Mouse (Mus musculus) common myeloid progenitor, adult 5-6 weeks (primary cell): ENCODE data around the gene Slc25a26. TPM values are rescaled to one million over a fixed set of nuclear protein-coding genes. Genes with fewer than 3 reads are reported as not detected.
"Not testable (repeated sequence)": the region's sequence is repeated elsewhere in the genome, so short reads cannot be mapped to it uniquely, and the experiment has no call there.

ENCODE experiments used
- ATAC-seq: replicated peaks from 2 replicates; pipeline ENCODE4 v1.8.0; 2016; ENCODE audit warnings: low read depth, mild to moderate bottlenecking, moderate TSS enrichment, inconsistent platforms; ENCODE audit not compliant: poor library complexity, severe bottlenecking
- total RNA-seq: library from RNA; stranded (forward); fragments of 200-1000, 187-1606 nt; gene quantifications from 2 replicates; pipeline ENCODE4 v1.2.3, GENCODE M21; 2017

The Slc25a26 gene
- total RNA-seq, 1 experiment from 2014 or later = 6.6 TPM

DNA sequence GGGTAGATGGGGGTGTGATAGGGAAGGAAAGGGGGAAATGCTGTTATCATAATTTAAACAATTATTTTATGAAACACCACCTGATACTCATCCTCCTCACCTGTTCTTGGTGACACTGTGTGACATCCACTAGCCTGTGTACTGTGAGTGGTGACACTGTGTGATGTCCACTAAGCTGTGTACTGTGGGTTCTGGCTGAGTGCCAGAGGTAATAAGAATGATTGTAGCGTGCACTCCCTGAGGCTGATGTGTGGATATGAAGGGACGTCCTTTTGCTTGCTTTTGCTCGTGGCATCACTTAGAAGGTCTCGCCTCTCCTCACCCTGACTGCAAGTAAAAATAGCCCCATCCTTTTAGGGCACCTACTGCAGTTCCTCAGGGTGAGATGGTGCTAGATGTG lies 47.1 kb downstream of the Slc25a26 start:
- no peak for ATAC-seq

DNA sequence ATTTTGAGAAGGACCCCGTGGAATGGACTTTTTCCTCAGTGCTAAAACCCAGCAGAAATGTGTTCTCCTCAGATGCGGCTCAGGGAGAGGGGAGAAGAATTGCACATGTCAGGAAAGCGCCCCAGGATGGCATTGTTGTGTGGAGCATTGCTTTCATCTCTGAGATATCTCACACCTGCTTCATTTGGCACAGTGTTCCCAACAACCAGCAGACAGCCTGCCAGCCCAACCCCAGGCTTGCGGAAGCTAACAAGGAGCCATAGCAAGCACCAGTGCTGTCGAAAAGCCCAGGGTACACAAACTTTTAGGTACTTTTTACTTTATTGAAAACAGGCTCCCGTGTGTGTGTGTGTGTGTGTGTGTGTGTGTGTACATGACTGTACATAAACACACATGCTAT lies 50.2 kb downstream of the Slc25a26 start:
- no peak for ATAC-seq

DNA sequence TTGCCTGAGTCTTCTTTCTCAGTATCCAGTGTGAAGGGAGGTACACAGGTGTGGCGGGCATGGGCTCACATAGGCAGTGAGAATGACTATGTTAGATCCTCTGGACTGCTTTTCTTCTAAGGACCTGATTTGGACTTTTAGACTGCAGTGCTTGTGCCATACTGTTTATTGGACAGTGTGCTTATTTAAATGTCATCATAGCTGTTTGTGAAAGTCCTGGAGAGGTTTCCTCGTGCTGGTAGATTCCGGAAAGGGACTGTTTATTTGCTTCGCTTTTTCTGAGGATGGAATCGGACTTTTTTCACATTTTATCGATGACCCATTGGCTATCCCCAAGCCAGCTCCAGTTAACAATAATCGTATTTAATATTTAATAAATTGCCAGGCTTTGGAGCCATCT lies 50.7 kb downstream of the Slc25a26 start:
- no peak for ATAC-seq

DNA sequence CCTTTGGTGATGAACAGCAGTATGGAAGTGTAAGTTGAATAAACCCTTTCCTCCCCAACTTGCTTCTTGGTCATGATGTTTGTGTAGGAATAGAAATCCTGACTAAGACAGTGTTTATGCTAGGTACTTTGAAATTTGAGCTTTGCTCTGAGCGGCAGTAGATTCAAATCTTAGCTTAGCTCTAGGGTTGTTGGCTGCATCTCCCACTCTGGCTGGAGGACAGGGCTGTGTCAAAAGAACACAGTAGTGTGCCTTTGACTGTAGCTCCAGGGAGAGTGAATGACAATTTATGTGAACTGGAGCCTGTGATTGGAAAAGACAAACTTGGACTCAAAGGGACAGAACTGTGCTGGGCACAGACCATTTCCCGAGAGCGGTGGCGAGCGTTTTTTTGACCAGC lies 53.0 kb downstream of the Slc25a26 start:
- ATAC-seq = no peak

DNA sequence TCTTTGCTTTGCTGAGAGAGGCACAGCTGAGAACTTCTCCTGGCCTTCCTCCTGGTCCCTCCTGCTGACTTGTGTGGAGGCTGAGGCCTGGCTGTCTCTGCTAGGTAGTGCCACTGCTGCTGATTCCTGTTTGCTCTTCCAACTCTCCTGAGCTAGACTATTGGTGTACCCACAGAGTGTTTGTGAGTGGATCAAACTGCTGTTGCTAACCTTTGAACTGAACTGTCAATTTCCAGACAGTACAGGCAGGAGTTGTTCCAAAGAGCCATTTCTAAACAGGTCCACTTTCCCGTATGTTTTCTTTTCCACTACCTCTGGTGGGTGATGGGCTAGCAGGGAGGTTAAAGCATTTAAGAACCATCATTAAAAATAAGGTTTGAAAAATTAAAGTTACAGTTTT lies 58.5 kb downstream of the Slc25a26 start:
- ATAC-seq = not testable (repeated sequence)

DNA sequence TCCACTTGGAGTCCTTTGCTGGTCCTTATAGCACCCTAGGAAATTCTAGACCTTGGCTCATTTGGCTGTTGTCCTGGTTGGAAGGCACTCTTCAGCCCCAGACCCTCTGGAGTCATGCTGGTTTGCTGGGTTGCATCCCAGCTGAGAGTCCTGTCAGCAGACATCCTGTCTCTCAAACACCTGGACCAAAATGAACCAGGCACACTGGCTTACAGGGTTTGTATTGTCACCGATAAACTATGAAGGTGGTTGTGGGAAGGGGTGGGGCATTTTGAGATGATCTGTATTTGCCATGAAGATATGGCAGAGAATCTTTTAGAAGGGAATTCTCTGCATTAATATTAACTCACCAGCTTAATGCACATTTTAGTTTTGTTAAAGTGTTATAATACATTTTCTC lies 60.8 kb downstream of the Slc25a26 start:
- ATAC-seq = no peak

DNA sequence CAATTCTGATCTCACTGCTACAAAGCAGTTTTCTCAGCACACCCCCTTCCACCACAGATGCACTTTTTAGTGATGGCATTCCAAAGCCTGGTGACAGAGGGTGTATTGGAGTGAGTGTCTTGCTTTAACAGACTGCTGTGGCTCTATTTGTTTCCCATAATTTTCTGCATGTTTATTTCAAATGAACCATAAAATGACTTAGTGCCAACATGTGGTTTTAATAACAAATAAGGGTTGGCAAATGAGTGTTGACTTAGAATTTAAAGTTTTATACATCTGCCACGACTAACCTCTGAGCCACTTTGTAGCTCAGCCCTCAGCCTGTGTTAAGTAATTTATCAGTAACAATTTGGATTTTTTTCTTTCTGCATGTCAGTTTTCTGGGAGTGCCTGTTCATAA lies 61.2 kb downstream of the Slc25a26 start:
- ATAC-seq = no peak

DNA sequence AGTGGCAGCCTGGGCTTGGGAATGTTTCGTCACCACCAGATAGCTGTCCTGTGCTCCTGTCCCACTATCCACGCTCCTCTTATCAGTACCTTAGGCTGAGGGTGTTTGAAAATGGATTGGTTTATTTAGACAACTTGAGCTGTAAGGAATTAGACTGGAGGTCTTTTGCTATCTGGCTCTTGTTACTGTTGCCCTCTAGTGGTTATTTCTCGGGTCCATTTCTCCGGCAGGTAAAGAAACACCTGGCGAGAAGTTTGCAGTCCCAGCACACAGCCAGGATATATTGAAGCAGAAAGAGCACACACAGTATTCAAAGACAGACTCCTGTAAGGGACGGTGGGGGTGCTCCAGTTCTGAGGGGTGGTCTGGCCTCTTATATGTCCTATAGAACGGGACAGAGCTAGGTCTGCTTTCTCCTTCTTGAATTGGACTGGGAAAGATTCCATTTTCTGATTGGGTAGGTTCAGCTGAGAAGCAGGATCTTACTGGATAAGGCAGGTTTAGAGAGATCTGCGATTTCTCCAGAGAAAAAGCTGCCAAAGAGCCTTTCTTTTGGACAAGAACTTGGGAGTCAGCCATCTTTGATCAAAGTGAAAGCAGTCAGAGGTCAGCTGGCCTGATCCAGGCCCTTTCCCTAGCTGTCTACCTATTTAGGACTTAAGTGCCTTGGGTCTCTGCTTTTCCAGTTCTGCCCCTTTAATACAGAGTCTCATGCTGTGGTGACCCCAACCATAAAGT lies 63.2 kb downstream of the Slc25a26 start:
- ATAC-seq = no peak

DNA sequence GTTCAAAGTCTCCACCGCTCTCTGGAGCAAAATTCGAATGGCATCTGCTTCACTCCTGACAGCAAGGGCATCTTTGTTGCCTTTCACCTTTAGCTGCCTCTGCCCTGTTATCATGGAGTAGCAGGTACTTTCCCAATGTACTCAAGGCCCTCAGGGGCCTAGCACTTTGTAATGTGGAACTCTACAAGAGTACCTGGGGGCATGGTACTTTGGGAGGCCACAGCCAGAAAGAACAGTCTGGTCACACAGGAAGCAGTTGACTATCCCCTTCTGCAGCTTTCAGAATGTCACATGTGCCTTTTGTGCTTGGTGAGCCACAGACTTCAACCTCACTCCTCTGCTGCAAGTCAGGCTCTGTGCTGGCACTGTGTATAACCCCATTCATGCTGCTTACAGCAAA lies 65.6 kb downstream of the Slc25a26 start:
- ATAC-seq = no peak

DNA sequence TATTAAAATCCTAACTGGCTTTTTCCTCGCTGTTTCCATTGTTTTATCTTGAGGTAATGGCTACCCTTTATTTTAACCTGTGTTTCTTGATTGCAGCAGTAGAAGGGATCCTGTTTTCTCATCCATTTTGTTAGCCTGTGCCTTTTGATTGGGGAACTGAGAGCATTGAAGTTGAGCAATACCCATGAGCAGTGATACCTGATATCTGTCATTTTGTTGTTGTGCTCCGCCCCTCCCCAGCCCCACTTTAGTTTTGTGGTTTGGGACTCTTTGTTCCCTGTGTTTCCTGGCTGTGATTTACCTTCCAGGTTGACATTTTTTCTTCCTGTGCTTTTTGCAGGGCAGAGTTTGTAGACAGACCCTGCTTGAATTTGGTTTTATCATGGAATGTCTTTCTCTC lies 67.9 kb downstream of the Slc25a26 start:
- no peak for ATAC-seq

DNA sequence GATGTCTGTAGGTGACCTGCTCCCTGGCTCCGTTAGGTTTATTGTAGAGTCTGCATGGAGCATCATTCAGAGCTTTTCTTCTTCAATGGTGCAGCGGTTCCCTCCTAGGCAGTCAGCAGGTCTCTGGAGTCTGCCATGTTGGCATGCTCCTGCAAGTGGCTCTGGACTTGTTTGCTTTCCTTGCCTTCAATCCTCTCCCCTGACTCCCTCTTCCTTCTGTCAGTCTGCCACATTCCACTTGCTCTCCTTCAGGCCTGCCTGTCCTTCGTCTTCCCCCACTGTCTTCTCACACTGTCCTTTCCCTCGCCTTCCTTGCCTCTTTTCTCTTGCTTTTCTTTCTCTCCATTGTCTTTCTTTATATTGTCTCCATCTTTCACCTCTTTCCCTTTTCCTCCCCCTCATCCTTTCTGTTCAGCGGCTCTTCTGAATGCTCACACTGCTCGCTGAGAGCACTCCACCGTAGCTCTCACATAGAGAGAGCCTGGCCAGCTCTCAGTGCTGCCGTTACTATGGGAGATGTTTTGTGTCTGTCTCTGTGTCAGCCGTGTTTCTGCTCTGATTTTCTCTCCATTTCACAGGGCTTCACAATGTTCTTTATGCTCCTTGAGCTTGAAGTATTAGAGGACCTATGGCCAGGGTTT lies 75.5 kb downstream of the Slc25a26 start:
- ATAC-seq = no peak

DNA sequence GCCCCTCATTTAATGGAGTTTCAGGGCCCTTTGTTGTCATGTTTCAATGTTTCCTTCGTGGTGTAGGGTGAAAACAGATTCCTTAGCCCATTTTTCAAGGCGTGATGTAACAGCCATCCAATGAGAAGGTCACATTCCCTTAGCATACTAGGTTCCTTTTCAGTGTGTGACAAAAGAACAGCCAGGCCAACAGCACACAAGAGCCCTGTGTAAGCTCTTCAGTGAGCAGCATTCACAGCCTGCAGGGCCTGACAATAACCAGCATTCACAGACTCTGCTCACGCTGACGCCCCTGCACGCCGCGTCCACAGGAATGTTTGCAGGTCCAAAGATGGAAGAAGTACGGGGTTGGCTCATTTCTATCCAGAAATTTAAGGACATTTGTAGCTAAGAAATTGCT lies 77.9 kb downstream of the Slc25a26 start:
- ATAC-seq = no peak

DNA sequence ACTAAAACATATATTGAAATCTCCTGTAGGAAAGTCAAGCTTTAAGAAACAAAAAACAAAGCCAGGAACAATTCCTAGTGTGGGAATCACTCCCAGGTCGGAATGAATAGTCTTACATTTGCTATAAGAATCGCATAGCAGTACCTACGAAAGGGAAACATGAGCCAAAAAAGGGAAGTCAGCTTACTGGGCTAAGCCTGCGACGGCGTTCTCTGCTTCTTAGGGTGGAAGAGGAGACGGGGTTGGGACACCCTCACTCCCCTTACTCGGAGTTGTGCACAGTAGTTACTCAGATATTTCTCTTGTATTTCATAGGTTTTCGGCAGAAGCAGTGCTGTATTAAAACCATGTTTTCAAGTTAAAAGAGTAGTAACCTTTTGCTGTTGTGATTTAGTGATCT lies 81.9 kb downstream of the Slc25a26 start:
- peak; percentile 79 for ATAC-seq

DNA sequence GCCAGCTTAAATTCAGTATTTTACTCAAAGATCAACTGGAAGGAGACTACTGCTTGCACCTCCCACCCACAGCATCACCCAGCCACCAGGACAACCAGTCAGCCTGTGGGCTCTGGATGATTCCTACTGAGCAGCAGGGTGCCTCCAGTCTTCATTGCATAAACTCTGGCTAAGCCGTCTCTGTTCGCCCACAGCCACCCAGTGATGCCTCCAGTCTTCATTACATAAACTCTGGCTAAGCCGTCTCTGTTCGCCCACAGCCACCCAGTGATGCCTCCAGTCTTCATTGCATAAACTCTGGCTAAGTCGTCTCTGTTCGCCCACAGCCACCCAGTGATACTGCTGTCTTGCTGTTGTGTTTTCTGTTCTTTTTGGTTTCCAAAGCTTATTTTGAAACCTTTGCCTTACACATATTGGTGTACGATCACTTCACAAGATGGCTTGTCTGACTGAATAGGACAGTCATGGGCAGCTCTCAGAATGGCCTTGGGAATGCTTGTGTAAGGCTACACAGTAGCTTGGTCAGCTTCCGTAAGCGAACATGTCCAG lies 84.1 kb downstream of the Slc25a26 start:
- no peak for ATAC-seq

DNA sequence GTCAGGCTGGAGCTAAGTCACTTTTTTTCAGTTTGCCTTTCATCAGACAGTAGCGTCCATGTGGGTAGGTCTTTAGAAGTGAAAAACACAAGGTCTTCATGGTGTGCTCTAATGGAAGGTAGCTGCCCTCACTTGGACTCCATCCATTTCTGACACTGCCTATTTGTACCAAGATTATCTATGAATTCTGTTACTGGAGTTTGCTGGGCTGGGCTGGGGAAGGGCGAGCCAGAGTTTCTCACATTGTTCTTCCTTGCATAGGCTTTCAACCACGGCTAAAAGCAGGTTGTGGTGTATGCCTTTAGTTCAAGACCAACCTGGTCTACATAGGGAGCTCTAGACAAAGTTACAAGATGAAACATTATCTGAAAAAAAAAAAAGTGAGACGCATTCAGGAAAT lies 84.8 kb downstream of the Slc25a26 start:
- no peak for ATAC-seq

DNA sequence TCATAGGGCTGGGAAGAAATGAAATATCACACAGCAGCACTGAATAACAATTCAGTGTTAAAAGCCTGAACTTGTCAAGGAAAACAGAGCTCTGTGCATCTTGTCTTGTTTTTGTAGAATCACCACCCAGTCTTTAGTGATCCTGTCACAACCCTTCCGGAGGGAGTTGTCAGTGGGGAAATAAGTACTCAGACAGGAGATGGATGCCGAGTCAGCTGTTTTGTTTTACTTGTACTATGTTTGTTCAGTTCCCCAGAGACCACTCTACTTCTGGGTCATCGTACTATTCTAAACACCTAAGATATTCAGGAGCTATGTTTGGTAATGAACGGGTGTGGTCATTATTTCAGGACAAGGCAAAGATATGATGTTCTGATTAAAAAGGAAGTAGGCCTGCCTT lies 88.2 kb downstream of the Slc25a26 start:
- no peak for ATAC-seq

DNA sequence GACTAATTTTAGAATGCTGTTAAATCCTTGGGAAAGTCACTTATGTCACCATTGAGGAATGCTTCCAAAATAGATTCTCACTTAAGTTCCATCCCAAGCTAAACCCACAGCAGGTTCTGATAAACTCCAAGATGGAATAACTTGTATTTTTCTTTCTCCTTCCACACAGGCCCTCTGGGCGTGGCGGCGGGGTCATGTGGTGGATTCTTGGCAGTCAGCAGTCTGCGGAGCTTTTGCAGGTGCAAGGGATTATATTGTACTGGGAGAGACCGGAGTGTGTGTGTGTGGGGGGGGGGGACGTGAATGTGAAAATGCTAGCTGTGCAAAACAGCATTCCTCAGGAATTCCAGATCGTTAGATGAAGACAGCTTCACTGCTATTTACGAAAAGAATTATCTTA lies 92.1 kb downstream of the Slc25a26 start:
- ATAC-seq = no peak

DNA sequence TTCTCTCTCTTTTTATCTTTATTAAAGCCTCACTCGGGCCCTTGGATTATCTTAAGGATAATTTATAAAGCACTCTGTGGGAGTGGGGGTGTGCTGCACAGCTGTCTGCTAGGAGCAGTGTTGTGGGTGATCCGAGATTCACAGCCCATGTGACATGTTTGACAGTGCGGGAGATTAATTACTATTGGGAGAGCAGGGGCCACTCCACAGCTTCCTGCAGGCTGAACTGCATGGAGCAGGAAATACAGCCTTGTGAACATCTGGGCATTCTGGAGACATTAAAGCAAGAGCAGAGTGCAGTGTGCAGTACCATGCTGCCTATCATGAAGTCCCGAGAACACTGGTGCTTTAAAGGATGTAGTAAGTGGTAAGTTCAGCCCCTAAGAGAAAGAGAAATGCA lies 92.6 kb downstream of the Slc25a26 start:
- no peak for ATAC-seq

DNA sequence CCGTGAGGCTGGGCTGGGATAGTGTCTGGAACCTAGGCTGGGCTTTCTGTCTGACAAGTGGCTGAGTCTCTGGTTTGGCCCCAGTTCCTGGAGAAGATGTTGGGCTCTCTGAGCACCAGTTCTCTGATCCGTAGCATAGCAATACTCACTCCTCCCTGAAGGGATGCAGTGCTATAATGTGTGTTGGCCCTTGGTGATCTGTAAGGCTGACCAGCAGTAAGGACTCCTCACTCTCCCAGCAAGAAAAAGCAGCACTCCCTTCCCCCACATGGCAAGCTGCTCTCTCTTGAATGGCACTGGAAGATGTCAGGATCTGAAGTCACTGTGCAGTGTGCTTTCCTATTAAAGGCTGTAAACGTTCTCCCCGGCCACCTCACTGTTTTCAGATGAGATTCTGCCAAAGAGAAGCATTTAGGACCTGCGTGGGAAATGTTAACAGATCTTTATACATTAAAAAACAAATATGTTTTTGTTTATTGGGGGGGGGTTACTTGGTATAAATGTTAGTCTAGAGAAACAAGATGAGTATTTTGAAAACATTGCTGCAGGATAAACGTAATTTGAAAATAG lies 94.0 kb downstream of the Slc25a26 start:
- ATAC-seq = no peak

DNA sequence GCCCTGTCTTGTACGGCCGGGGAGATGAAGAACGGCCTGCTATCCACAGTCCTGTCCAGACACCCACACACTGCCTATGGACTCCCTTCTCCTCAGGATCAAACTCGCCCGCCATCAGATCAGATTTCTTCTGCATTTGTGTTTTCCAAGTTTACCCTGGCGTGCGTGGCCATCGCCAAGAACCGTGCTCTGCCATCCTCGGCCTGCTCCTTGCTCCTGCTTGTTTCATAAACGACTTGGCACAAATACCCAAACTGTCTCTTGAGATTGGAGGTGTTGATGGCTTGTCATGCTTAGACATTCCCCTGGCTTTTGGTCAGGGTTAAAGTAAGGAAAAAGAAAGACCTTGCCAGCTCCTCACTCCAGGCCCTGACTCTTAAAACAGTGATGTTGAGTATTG lies 94.6 kb downstream of the Slc25a26 start:
- ATAC-seq = no peak

DNA sequence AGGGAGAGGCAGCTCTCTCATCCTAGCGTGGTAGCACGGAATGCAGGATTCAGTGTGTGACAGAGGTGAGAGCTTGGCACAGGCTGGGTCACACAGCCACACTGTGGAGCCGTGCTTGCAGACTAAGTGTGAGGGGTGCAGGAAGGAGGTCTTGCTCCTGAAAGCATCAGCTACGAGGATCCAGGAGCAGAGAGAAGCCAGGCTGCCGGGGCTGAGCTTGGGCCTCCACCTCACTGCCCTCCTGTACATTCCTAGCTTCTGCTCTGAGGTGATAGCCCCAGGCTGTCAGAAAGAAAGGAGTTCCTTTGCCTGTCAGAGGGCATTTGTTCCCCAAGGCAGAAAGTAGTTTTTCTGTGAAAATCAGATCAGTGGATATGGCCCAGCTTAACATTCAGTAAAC lies 95.1 kb downstream of the Slc25a26 start:
- no peak for ATAC-seq
